Mouse (Mus musculus) ovary, postnatal 14 days (tissue): ENCODE measurements around the gene Lrg1.

Experiments
- DNase-seq: peaks from one replicate; pipeline ENCODE4 v3.0.0; 2022; ENCODE audit warnings: low spot score

Gene Lrg1

DNA sequence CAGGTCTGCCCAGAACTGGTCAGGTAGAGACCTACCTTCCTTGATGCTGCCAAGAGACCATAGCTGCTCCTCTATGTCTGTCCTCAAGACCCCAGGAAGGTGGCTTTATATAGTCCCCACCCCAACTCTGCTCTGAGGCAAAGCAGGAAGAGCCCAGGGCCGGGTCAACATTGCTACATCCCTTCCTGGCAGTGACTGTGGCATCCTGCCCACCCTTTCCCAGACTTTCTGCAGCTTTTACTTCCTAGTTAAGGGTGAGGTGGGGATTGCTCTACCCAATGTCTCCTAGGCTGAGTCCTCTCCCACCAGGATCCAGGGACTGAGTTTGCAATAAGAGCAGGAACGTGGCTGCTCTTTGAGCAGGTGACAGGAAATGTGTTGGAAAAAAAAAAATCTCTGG lies at the start of gene Lrg1:
TSS of gene Lrg1 (minus strand) at position 176 of the 400 bp plus-strand sequence.
- DNase-seq = no peak

GRCm38 (mm10) chr17:56171456-56171855 lies 49.7 kb upstream of the Lrg1 start:
- DNase-seq = no peak

GRCm38 (mm10) chr17:56170636-56171035 lies 48.8 kb upstream of the Lrg1 start:
- no peak for DNase-seq

DNA sequence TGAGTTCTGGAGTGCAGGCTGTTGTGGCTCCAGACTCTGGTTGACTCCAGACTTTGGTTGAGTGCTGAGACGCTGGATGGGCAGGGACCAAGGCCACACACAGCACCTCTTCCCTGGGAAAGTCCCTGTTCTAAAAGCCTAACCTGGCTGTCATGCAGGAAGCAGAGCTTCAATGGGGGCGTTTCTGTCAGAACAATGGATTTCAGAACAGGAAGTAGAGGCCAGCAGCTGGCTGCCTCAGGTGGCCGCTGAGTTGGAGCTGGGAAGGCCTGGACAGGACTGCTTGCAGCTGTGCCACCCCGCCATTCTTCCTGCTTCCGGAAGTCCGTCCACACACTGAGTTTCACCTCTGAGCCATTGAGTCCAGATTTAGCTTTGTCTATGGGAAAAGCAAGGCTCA lies 48.0 kb upstream of the Lrg1 start:
- no peak for DNase-seq

DNA sequence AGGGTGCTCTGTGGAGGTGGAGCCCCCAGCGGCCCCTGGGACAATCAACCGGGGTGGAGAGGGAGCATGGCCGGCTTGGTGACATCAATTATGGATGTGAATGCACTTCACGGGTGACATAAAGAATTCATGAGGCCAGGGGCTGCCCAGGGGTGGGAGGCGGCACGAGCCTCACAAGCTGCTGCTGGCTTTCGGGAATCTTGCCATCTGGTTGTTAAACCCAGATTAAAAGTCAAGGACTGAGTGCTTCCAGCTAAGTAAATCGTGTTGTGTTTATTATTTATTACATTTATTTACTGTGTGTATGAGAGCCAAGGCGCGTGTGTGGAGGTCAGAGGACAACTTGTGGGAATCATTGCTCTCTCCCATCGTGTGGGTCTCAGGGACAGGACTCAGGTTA lies 43.9 kb upstream of the Lrg1 start:
- no peak for DNase-seq

DNA sequence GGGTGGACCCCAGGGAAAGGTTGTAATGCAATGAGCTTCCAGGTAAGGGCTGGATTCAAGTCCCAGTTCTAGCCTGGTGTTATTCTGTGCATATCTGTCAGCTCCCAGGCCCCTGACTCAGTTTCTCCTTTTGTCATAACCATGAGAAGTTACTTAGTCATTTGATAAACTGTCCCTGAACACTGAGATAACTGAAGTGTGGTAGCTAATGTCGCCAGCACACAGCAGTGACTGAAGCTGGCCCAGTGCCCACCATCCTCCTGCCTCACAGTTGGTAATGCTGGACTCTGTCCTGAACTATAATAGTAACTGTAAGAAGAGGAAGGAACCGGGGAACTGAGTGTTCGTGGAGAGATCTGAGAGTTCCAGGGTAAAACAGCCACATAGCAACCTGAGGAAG lies 42.7 kb upstream of the Lrg1 start:
- DNase-seq = no peak

GRCm38 (mm10) chr17:56163523-56164102 lies 41.8 kb upstream of the Lrg1 start:
- DNase-seq = no peak

GRCm38 (mm10) chr17:56162231-56162774 lies 40.5 kb upstream of the Lrg1 start, which contains the start of gene Tnfaip8l1:
Gene Tnfaip8l1 (plus strand): TSS chr17:56162477.
- peak; percentile 88 for DNase-seq

DNA sequence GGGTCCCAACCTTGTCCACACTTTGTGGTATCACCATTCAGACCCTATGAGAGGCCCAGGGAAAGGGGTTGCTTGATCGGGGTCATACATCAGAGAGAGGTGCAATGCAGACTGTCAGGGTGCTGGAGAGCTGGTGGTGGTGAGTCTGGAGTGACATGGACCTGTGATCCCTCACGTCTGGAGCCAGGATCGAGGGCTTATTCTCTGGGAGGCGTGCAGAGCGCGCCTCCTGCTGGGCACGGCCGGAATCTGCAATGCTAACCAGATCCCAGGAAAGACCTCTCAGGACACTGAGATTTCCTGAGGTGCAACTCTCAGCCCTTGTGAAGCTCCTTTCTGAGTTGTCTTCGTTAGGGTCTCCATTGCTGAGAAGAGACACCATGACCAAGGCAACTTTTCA lies 37.9 kb upstream of the Lrg1 start:
- DNase-seq = peak; percentile 44

GRCm38 (mm10) chr17:56153643-56154042 lies 31.8 kb upstream of the Lrg1 start:
- DNase-seq = peak; percentile 75

- DNase-seq = no peak
Observed at GRCm38 (mm10) chr17:56149897-56150296, 28.1 kb upstream of the Lrg1 start.

GRCm38 (mm10) chr17:56148790-56149618 lies 27.2 kb upstream of the Lrg1 start:
- DNase-seq = no peak

DNA sequence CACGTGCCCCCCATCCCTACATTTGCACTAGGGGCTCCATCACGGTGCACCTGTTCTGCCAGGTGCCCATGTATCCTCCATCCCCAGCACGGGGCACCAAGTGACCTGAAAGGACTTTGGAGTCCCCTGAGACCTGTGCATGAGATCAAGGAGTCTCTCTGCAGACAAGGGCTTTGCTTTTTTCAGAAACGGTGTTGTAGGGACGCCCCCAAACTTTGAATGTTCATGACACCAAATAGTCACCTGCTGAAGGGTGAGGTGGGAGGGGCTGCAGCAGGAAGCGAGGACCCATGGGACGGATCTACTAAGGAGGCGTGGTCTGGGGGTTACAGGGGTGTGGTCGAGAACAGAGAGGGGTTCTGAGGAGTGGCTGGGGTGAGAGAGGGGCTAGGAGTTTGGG lies 26.5 kb upstream of the Lrg1 start:
- no peak for DNase-seq

GRCm38 (mm10) chr17:56147420-56147819 lies 25.6 kb upstream of the Lrg1 start:
- DNase-seq = no peak

GRCm38 (mm10) chr17:56146131-56146530 lies 24.3 kb upstream of the Lrg1 start:
- DNase-seq = no peak

DNA sequence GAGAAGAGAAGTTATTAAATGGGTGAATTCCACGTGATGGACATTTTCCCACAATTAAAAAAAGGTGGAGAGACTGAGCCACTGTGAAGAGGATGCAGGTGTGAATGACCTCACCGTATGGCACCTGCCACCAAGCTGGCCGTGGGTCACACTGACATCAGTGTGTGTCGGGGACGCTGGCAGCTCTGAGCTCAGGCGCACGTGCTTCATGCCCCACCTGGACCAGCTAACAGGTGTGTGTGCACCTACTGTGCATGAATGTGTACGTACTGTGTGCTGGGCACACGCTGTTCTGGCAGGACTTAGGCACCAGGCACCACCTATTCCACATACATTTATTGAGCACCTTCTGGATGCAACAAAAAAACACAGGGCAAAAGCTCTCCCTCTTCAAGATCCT lies 22.7 kb upstream of the Lrg1 start:
- no peak for DNase-seq

DNA sequence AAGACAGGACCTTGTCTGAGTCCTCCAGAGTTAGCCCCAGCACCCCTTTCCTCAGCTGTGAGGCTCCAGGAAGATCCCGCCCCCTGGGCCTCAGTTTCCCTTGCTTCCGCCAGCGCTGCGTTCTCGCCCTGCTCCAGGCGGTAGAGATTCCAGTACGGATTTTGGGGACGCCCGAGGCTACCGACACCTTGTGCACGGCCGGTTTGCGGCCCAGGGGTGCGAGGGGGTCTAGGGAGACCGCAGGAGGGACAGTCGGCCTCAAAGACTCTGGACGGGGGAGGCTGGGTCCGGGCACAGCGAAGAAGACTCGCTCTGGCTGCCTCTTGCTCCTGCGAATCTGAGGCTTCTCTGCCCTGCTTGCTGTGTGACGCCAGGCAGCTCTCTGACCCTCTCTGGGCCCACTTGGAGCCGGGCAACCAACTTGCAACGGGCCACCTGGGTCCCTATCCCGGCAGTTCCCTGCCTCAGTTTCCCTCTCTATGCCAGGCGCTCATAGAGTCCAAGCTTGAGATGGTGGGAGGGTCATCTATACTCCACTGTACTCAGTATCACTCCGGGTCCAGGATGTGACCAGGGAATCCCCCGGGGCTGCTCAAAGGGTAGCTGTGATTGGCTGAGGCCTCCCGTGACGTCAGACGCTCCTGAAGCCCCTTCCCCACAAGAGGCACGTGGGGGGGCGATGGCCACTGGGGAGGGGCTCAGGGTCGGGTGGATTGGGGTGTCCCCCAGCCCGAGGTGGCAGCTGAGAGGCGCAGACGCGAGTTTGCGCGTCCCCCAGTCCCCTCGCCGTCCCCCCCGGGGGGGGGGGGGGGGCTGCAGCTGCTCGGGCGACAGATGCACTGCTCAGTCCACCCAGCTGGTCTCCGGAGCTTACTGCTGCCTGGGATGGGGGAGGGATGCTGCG lies 20.2 kb upstream of the Lrg1 start:
- no peak for DNase-seq

DNA sequence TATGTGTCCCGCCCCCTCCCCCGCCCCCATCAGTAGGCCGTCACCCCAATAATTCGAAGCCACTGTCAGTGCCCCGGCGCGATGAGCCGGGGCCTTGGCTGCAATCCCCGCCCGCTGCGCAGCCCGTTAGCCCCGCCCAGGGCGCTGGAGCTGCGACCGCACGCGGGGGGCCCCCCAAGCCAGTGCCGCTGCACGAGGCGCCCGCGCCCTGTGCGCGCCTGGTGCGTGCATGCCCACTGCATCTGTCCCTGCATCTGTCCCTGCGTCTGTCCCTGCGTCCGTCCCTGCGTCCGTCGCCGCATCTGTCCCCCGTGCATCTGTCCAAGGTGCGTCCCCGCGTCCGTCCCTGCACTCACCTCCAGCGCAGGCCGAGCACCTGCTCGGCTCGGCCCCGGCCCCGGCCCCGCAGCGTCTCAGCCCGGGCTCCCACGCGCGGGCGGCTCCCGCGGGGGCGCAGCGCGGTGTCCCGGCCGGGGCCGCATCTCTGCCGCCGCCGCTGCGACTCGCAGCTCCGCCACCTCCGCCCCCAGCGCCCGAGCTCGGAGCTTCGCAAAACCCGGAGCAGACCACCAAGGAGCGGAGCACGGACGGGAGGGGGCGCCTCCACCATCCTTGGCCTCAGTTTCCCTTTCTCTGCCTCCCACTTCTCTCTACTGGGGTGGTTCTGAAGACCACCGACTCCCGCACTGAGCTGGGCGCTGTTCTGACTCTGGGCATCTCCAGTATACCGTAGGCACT lies 18.2 kb upstream of the Lrg1 start, which contains the start of gene Sema6b:
TSS of gene Sema6b (minus strand) at position 486 of the 738 bp plus-strand sequence.
- no peak for DNase-seq

DNA sequence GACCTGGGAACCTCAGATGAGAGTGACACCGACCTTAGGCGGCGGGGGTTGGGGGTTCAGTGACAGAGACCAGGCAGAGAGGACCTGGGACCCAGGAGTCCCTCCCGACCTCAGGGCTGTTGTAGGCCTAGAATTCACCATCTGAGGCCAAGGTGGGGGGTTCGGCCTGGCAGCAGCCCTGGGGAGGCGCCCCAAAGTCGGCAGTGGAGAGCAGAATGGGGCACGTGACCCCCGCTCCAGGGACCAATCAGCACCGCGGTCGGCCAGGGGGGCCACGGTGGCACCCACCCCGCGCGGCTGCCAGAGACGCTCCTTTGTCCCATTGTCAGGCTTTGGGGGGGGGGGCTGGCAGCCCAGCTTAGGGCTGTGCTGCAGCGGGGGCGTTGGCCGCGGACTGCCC lies 17.6 kb upstream of the Lrg1 start:
- no peak for DNase-seq

- DNase-seq = no peak
Observed at GRCm38 (mm10) chr17:56137839-56138613, 16.2 kb upstream of the Lrg1 start.

GRCm38 (mm10) chr17:56136558-56136957 lies 14.8 kb upstream of the Lrg1 start:
- DNase-seq = no peak
